Mouse (Mus musculus): ENCODE measurements around the gene Lcn6.

- no peak for TF ChIP-seq CTCF (IDR thresholded peaks at IDR 0.05; ENCODE audit: insufficient read depth, low read length)
- no peak for TF ChIP-seq POLR2A (IDR thresholded peaks at IDR 0.05; ENCODE audit: borderline replicate concordance, extremely low read depth, low read depth, low read length)
Observed at GRCm38 (mm10) chr2:25657652-25658051, 18.9 kb upstream of the Lcn6 start, which contains the start of gene Lcn5.

All from lung, adult 2 months (tissue).